In the genomic region with DNA sequence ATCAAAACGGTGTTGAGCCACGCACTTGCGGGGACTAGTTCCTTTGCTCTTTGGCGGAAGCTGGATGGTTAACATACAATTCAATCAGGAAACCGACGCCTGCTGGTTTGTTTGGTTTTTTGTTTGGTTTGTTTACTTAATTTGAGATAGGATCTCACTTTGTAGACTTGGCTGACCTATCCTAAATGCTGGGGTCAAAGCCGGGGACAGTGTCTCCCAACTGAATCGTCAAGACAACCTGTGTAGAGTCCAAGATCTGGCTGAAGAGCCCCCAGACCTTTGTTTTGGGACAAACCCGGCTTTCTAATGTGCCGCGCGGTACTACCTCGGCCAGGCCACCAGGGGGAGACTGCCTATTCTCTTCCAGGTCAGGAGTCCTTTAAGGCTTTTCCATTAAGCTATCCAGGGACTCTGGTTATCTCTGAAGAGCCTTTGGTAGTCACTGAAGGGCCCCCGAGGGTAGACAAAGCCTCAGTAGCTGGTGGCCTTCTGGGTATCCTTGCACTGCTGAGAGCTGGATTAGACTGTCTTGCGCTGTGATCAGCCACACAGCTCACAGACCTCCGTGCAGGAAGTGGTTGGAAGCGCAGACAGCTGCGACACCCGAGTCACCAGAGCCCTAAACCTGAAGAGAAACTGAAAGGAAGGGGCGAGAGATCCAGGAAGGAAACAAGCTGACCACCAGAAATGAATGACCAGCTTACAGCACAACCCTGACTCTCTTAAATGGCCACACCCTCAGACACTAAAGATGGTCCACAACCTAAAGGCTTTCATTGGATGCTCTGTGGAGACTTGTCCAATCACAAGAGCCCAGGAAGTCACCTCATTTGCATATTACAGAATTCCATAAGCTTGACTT, we compare ENCODE assay signal across 8 mouse cellular contexts. TPM values are rescaled to one million over a fixed set of nuclear protein-coding genes. Genes with fewer than 3 reads are reported as not detected.
DNase-seq lines count a peak whose midpoint lies in the region; ATAC-seq and TF ChIP-seq lines count a peak whose summit lies in the region.

No protein-coding gene starts in this region.

- DNase-seq in CD4-positive helper T cell, adult 2 months (ENCODE audit: low read depth, low spot score) = peak; percentile 89
- peak; percentile 77 for DNase-seq in NIH3T3 (ENCODE audit: low read depth)
- DNase-seq in embryo, embryonic 10 days (ENCODE audit: low spot score) = peak; percentile 84
- peak; percentile 85 for DNase-seq in heart, embryonic 10.5 days (ENCODE audit: low spot score)
- peak; percentile 71 for DNase-seq in kidney, adult 9 months
- DNase-seq in lung, embryonic 14.5 days = peak; percentile 82
- peak; percentile 82 for DNase-seq in thymus, postnatal 4 days

- peaks cover 10% of the 10 kb centered on the region; the same call in 1 of the 2 replicates for H3K27me3 ChIP-seq in heart, embryonic 10.5 days (ENCODE audit: insufficient read depth, poor library complexity, severe bottlenecking)
- H3K27me3 ChIP-seq in lung, embryonic 14.5 days (ENCODE audit: insufficient read depth, low read length) = no peaks in the 10 kb centered on the region
- no peaks in the 10 kb centered on the region for H3K27me3 ChIP-seq in neural tube, embryonic 14.5 days (ENCODE audit: control insufficient read depth, insufficient read depth, low read length)

- ATAC-seq in lung, embryonic 14.5 days (ENCODE audit: insufficient read depth) = peak; percentile 72
- ATAC-seq in neural tube, embryonic 14.5 days (ENCODE audit: low read depth) = peak; percentile 57; the same call in 1 of the 2 replicates

- peak; percentile 84 for TF ChIP-seq CTCF in lung, embryonic 14.5 days (IDR thresholded peaks at IDR 0.05; ENCODE audit: low read depth)

- 0 out of 2 replicates have a peak overlapping the region, but pooled peaks have one; percentile 10 for H3K9ac ChIP-seq in lung, embryonic 14.5 days
- H3K9ac ChIP-seq in neural tube, embryonic 14.5 days (replicated peaks; ENCODE audit: low read depth, low read length) = no peak overlapping the region

- H3K4me2 ChIP-seq in lung, embryonic 14.5 days = peak overlapping the region; percentile 50
- peak overlapping the region; percentile 23; the same call in 1 of the 2 replicates for H3K4me2 ChIP-seq in neural tube, embryonic 14.5 days (ENCODE audit: low read depth, low read length)

- peak overlapping the region; percentile 57; the same call in 1 of the 2 replicates for H3K27ac ChIP-seq in heart, embryonic 10.5 days
- no peak overlapping the region for H3K27ac ChIP-seq in lung, embryonic 14.5 days (ENCODE audit: low read depth)
- 0 out of 2 replicates have a peak overlapping the region, but pooled peaks have one; percentile 28 for H3K27ac ChIP-seq in neural tube, embryonic 14.5 days (ENCODE audit: low read depth, low read length)

- H3K4me1 ChIP-seq in heart, embryonic 10.5 days = peaks cover 20% of the 10 kb centered on the region
- H3K4me1 ChIP-seq in lung, embryonic 14.5 days (ENCODE audit: insufficient read depth) = no peaks in the 10 kb centered on the region
- no peaks in the 10 kb centered on the region for H3K4me1 ChIP-seq in neural tube, embryonic 14.5 days (ENCODE audit: control insufficient read depth, insufficient read depth, low read length)

- H3K9me3 ChIP-seq in heart, embryonic 10.5 days = no peaks in the 10 kb centered on the region
- no peaks in the 10 kb centered on the region for H3K9me3 ChIP-seq in lung, embryonic 14.5 days (ENCODE audit: low read depth, low read length)
- H3K9me3 ChIP-seq in neural tube, embryonic 14.5 days (ENCODE audit: control insufficient read depth, low read length) = no peaks in the 10 kb centered on the region

- peaks cover 20% of the 10 kb centered on the region for H3K36me3 ChIP-seq in heart, embryonic 10.5 days
- H3K36me3 ChIP-seq in lung, embryonic 14.5 days (ENCODE audit: insufficient read depth) = peaks cover 20% of the 10 kb centered on the region
- peaks cover 11% of the 10 kb centered on the region for H3K36me3 ChIP-seq in neural tube, embryonic 14.5 days (ENCODE audit: control insufficient read depth, insufficient read depth, low read length)

- WGBS in heart, embryonic 10.5 days = 25% methylated on average over 20 of the region's 20 CpGs
- 23% methylated on average over 20 of the region's 20 CpGs for WGBS in lung, embryonic 14.5 days
- 41% methylated on average over 20 of the region's 20 CpGs for WGBS in neural tube, embryonic 14.5 days

- H3K4me3 ChIP-seq in heart, embryonic 10.5 days = peak overlapping the region; percentile 35
- peak overlapping the region; percentile 14; the same call in 1 of the 2 replicates for H3K4me3 ChIP-seq in lung, embryonic 14.5 days (ENCODE audit: low read depth, low read length)
- no peak overlapping the region; the same call in 1 of the 2 replicates for H3K4me3 ChIP-seq in neural tube, embryonic 14.5 days (ENCODE audit: low read depth, low read length)

RNA-seq across cellular contexts. Expression of a gene that starts 10.3 kb away (rescaled TPM):
- polyA plus RNA-seq in heart, embryonic 10.5 days (2016; fragmentation: Nextera tagmentation; extraction: Ambion mirVana) = not detected in 2 replicates
- not detected in 2 replicates for polyA plus RNA-seq in lung, embryonic 14.5 days (2014; fragmentation: Nextera tagmentation; extraction: Ambion mirVana)
- polyA plus RNA-seq in neural tube, embryonic 14.5 days (2014; fragmentation: Nextera tagmentation; extraction: Ambion mirVana) = not detected in 2 replicates

RNA-seq across cellular contexts. Expression of a gene that starts 10.7 kb away (rescaled TPM):
- 169 and 213 TPM in 2 replicates for polyA plus RNA-seq in heart, embryonic 10.5 days (2016; fragmentation: Nextera tagmentation; extraction: Ambion mirVana)
- 273 and 293 TPM in 2 replicates for polyA plus RNA-seq in lung, embryonic 14.5 days (2014; fragmentation: Nextera tagmentation; extraction: Ambion mirVana)
- 661 and 689 TPM in 2 replicates for polyA plus RNA-seq in neural tube, embryonic 14.5 days (2014; fragmentation: Nextera tagmentation; extraction: Ambion mirVana)

RNA-seq across cellular contexts. Expression of a gene that starts 20.7 kb away (rescaled TPM):
- polyA plus RNA-seq in heart, embryonic 10.5 days (2016; fragmentation: Nextera tagmentation; extraction: Ambion mirVana) = 4.8 and 9.8 TPM in 2 replicates
- 9.0 and 9.5 TPM in 2 replicates for polyA plus RNA-seq in lung, embryonic 14.5 days (2014; fragmentation: Nextera tagmentation; extraction: Ambion mirVana)
- 115 and 117 TPM in 2 replicates for polyA plus RNA-seq in neural tube, embryonic 14.5 days (2014; fragmentation: Nextera tagmentation; extraction: Ambion mirVana)

RNA-seq across cellular contexts. Expression of a gene that starts 24.0 kb away (rescaled TPM):
- polyA plus RNA-seq in heart, embryonic 10.5 days (2016; fragmentation: Nextera tagmentation; extraction: Ambion mirVana) = 3.9 and 5.4 TPM in 2 replicates
- 7.8 and 7.9 TPM in 2 replicates for polyA plus RNA-seq in lung, embryonic 14.5 days (2014; fragmentation: Nextera tagmentation; extraction: Ambion mirVana)
- polyA plus RNA-seq in neural tube, embryonic 14.5 days (2014; fragmentation: Nextera tagmentation; extraction: Ambion mirVana) = 10.2 and 10.6 TPM in 2 replicates

RNA-seq across cellular contexts. Expression of a gene that starts 26.5 kb away (rescaled TPM):
- polyA plus RNA-seq in heart, embryonic 10.5 days (2016; fragmentation: Nextera tagmentation; extraction: Ambion mirVana) = 15.5 and 15.9 TPM in 2 replicates
- polyA plus RNA-seq in lung, embryonic 14.5 days (2014; fragmentation: Nextera tagmentation; extraction: Ambion mirVana) = 18.1 and 18.5 TPM in 2 replicates
- polyA plus RNA-seq in neural tube, embryonic 14.5 days (2014; fragmentation: Nextera tagmentation; extraction: Ambion mirVana) = 80.7 and 98.2 TPM in 2 replicates

Comparison
In these comparisons a context has a peak if more than half of its experiments do, and no peak if none do; other contexts are left out.
1. RNA of a gene that starts 20.7 kb away (polyA plus RNA-seq): 115 to 117 TPM in neural tube, embryonic 14.5 days; 4.8 to 9.8 TPM in heart, embryonic 10.5 days and 9.0 to 9.5 TPM in lung, embryonic 14.5 days; every median in the first group is over 10 times any median in the second.
2. Peak in every context shown above with its lines, with median percentiles within 50 percentile points of each other: DNase-seq.